Mouse (Mus musculus): ENCODE data around the gene Sgcb.

DNA sequence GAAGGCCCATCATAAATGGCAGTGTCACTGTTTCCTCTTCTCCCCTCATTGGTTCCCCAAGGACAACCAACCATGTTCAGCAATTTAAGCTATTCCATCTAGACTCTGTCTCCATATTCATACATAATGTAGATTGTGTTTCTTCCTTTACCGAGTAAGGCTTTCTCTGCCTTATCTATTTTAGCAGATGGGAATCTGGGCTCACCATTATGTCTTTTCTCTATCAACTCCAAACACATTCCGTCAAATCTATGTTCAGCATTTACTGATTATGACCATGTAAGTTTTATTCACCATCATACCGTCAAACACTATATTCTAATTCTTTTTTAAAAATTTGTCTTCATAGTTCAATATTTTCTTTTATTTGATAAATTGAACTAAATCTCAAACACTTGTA, 6.5 kb downstream of the Sgcb start:
- TF ChIP-seq CTCF (IDR thresholded peaks at IDR 0.05; ENCODE audit: borderline replicate concordance, insufficient read depth, low read depth, low read length): no peak
- no peak for TF ChIP-seq POLR2A (IDR thresholded peaks at IDR 0.05; ENCODE audit: borderline replicate concordance, insufficient read depth, low read length)
